Mouse (Mus musculus): ENCODE data around the gene Mobp. TPM values are rescaled to one million over a fixed set of nuclear protein-coding genes. Genes with fewer than 3 reads are reported as not detected.

Mobp gene
- polyA plus RNA-seq, 1 experiment = not detected

- TF ChIP-seq POLR2A (IDR thresholded peaks at IDR 0.05; ENCODE audit: insufficient read length, low read depth) (no peak), TCF3 (IDR thresholded peaks at IDR 0.05; ENCODE audit: insufficient read length, low read depth) (no peak), REST (IDR thresholded peaks at IDR 0.05; ENCODE audit: insufficient read depth, insufficient read length) (no peak), MAX (IDR thresholded peaks at IDR 0.05; ENCODE audit: low read depth) (no peak), CEBPB (IDR thresholded peaks at IDR 0.05; ENCODE audit: insufficient read depth, poor library complexity, severe bottlenecking) (no peak), TCF12 (IDR thresholded peaks at IDR 0.05; ENCODE audit: insufficient read depth, poor library complexity, severe bottlenecking) (no peak), USF1 (IDR thresholded peaks at IDR 0.05; ENCODE audit: low read depth) (no peak), MYOD1 (IDR thresholded peaks at IDR 0.05; ENCODE audit: control insufficient read depth in 1 of 3, insufficient read length in 2 of 3, low read depth in 2 of 3) (no peak), E2F4 (IDR thresholded peaks at IDR 0.05; ENCODE audit: insufficient read depth) (no peak), SRF (IDR thresholded peaks at IDR 0.05; ENCODE audit: control insufficient read depth, insufficient read length, low read depth) (no peak), MYOG (IDR thresholded peaks at IDR 0.05; ENCODE audit: control insufficient read depth in 1 of 3, insufficient read depth in 1 of 3, insufficient read length in 2 of 3, low read depth in 2 of 3) (no peak)
- Histone ChIP-seq H3K36me3 (ENCODE audit: control insufficient read depth, insufficient read depth) (peaks cover 27% of the 10 kb centered on the region), H3K4me3 (peak overlapping the region; percentile 94)
Observed at GRCm38 (mm10) chr9:120126868-120127267, 22.6 kb upstream of the Mobp start.

GRCm38 (mm10) chr9:120127538-120128251 lies 21.8 kb upstream of the Mobp start, which contains the start of gene Rpsa:
Rpsa (plus strand) TSS chr9:120127689.
- H3K4me2 ChIP-seq (ENCODE audit: low read depth) = peak within 1 kb of the TSS; percentile 98

More at GRCm38 (mm10) chr9:120126868-120127267, 22.6 kb upstream of the Mobp start:
- no peak overlapping the region for H3ac ChIP-seq (ENCODE audit: control insufficient read depth, insufficient read length)
- peak overlapping the region; percentile 85 for H3K4me2 ChIP-seq (ENCODE audit: low read depth)
- H3K79me2 ChIP-seq (ENCODE audit: control insufficient read depth, insufficient read depth) = peaks cover 20% of the 10 kb centered on the region
- no peaks in the 10 kb centered on the region for H3K27me3 ChIP-seq (ENCODE audit: control insufficient read depth, insufficient read depth, insufficient read length)

GRCm38 (mm10) chr9:120129276-120129675 lies 20.2 kb upstream of the Mobp start:
- peaks cover 32% of the 10 kb centered on the region for H3K36me3 ChIP-seq (ENCODE audit: control insufficient read depth, insufficient read depth)
- no peak for TF ChIP-seq REST (IDR thresholded peaks at IDR 0.05; ENCODE audit: insufficient read depth, insufficient read length)
- no peak for TF ChIP-seq TCF12 (IDR thresholded peaks at IDR 0.05; ENCODE audit: insufficient read depth, poor library complexity, severe bottlenecking)
- no peak for TF ChIP-seq SRF (IDR thresholded peaks at IDR 0.05; ENCODE audit: control insufficient read depth, insufficient read length, low read depth)
- no peak for TF ChIP-seq TCF3 (IDR thresholded peaks at IDR 0.05; ENCODE audit: insufficient read length, low read depth)
- TF ChIP-seq CEBPB (IDR thresholded peaks at IDR 0.05; ENCODE audit: insufficient read depth, poor library complexity, severe bottlenecking) = no peak
- TF ChIP-seq POLR2A (IDR thresholded peaks at IDR 0.05; ENCODE audit: insufficient read length, low read depth) = no peak
- no peak for TF ChIP-seq MYOG (IDR thresholded peaks at IDR 0.05; ENCODE audit: control insufficient read depth in 1 of 3, insufficient read depth in 1 of 3, insufficient read length in 2 of 3, low read depth in 2 of 3)
- no peak for TF ChIP-seq MAX (IDR thresholded peaks at IDR 0.05; ENCODE audit: low read depth)
- no peak for TF ChIP-seq USF1 (IDR thresholded peaks at IDR 0.05; ENCODE audit: low read depth)
- no peak for TF ChIP-seq POLR2AphosphoS2 (IDR thresholded peaks at IDR 0.05; ENCODE audit: insufficient read length, low read depth)
- TF ChIP-seq MYOD1 (IDR thresholded peaks at IDR 0.05; ENCODE audit: control insufficient read depth in 1 of 3, insufficient read length in 2 of 3, low read depth in 2 of 3) = no peak
- no peak for TF ChIP-seq E2F4 (IDR thresholded peaks at IDR 0.05; ENCODE audit: insufficient read depth)
- H3K27me3 ChIP-seq (ENCODE audit: control insufficient read depth, insufficient read depth, insufficient read length) = no peaks in the 10 kb centered on the region
- peak overlapping the region; percentile 98 for H3K4me2 ChIP-seq (ENCODE audit: low read depth)
- peak overlapping the region; percentile 97 for H3ac ChIP-seq (ENCODE audit: control insufficient read depth, insufficient read length)
- peak overlapping the region; percentile 94 for H3K4me3 ChIP-seq
- H3K79me2 ChIP-seq (ENCODE audit: control insufficient read depth, insufficient read depth) = peaks cover 20% of the 10 kb centered on the region

More at GRCm38 (mm10) chr9:120127538-120128251, 21.8 kb upstream of the Mobp start, which contains the start of gene Rpsa:
- H3ac ChIP-seq (ENCODE audit: control insufficient read depth, insufficient read length) = peak within 1 kb of the TSS; percentile 97
- peaks cover 20% of the 10 kb centered on the region for H3K79me2 ChIP-seq (ENCODE audit: control insufficient read depth, insufficient read depth)
- H3K27me3 ChIP-seq (ENCODE audit: control insufficient read depth, insufficient read depth, insufficient read length) = no peaks in the 10 kb centered on the region
- H3K36me3 ChIP-seq (ENCODE audit: control insufficient read depth, insufficient read depth) = peaks cover 32% of the 10 kb centered on the region
- TF ChIP-seq TCF3 (IDR thresholded peaks at IDR 0.05; ENCODE audit: insufficient read length, low read depth) = no peak
- no peak for TF ChIP-seq MAX (IDR thresholded peaks at IDR 0.05; ENCODE audit: low read depth)
- no peak for TF ChIP-seq REST (IDR thresholded peaks at IDR 0.05; ENCODE audit: insufficient read depth, insufficient read length)
- no peak for TF ChIP-seq MYOG (IDR thresholded peaks at IDR 0.05; ENCODE audit: control insufficient read depth in 1 of 3, insufficient read depth in 1 of 3, insufficient read length in 2 of 3, low read depth in 2 of 3)
- peak; percentile 19 for TF ChIP-seq E2F4 (IDR thresholded peaks at IDR 0.05; ENCODE audit: insufficient read depth)
- TF ChIP-seq USF1 (IDR thresholded peaks at IDR 0.05; ENCODE audit: low read depth) = no peak
- no peak for TF ChIP-seq MYOD1 (IDR thresholded peaks at IDR 0.05; ENCODE audit: control insufficient read depth in 1 of 3, insufficient read length in 2 of 3, low read depth in 2 of 3)
- no peak for TF ChIP-seq CEBPB (IDR thresholded peaks at IDR 0.05; ENCODE audit: insufficient read depth, poor library complexity, severe bottlenecking)
- TF ChIP-seq TCF12 (IDR thresholded peaks at IDR 0.05; ENCODE audit: insufficient read depth, poor library complexity, severe bottlenecking) = no peak
- TF ChIP-seq SRF (IDR thresholded peaks at IDR 0.05; ENCODE audit: control insufficient read depth, insufficient read length, low read depth) = peak; percentile 88
- TF ChIP-seq POLR2AphosphoS2 (IDR thresholded peaks at IDR 0.05; ENCODE audit: insufficient read length, low read depth) = peak; percentile 77
- peak; percentile 67 for TF ChIP-seq POLR2A (IDR thresholded peaks at IDR 0.05; ENCODE audit: insufficient read length, low read depth)
- peak within 1 kb of the TSS; percentile 94 for H3K4me3 ChIP-seq

GRCm38 (mm10) chr9:120131784-120132288 lies 17.7 kb upstream of the Mobp start:
- peaks cover 20% of the 10 kb centered on the region for H3K79me2 ChIP-seq (ENCODE audit: control insufficient read depth, insufficient read depth)
- peaks cover 32% of the 10 kb centered on the region for H3K36me3 ChIP-seq (ENCODE audit: control insufficient read depth, insufficient read depth)
- H3K27me3 ChIP-seq (ENCODE audit: control insufficient read depth, insufficient read depth, insufficient read length) = no peaks in the 10 kb centered on the region
- no peak overlapping the region for H3ac ChIP-seq (ENCODE audit: control insufficient read depth, insufficient read length)
- no peak overlapping the region for H3K4me3 ChIP-seq
- no peak overlapping the region for H3K4me2 ChIP-seq (ENCODE audit: low read depth)
- no peak for TF ChIP-seq MYOD1 (IDR thresholded peaks at IDR 0.05; ENCODE audit: control insufficient read depth in 1 of 3, insufficient read length in 2 of 3, low read depth in 2 of 3)
- no peak for TF ChIP-seq POLR2AphosphoS2 (IDR thresholded peaks at IDR 0.05; ENCODE audit: insufficient read length, low read depth)
- no peak for TF ChIP-seq POLR2A (IDR thresholded peaks at IDR 0.05; ENCODE audit: insufficient read length, low read depth)
- TF ChIP-seq TCF12 (IDR thresholded peaks at IDR 0.05; ENCODE audit: insufficient read depth, poor library complexity, severe bottlenecking) = no peak
- TF ChIP-seq E2F4 (IDR thresholded peaks at IDR 0.05; ENCODE audit: insufficient read depth) = no peak
- no peak for TF ChIP-seq CEBPB (IDR thresholded peaks at IDR 0.05; ENCODE audit: insufficient read depth, poor library complexity, severe bottlenecking)
- no peak for TF ChIP-seq TCF3 (IDR thresholded peaks at IDR 0.05; ENCODE audit: insufficient read length, low read depth)
- TF ChIP-seq SRF (IDR thresholded peaks at IDR 0.05; ENCODE audit: control insufficient read depth, insufficient read length, low read depth) = no peak
- no peak for TF ChIP-seq REST (IDR thresholded peaks at IDR 0.05; ENCODE audit: insufficient read depth, insufficient read length)
- TF ChIP-seq MAX (IDR thresholded peaks at IDR 0.05; ENCODE audit: low read depth) = no peak
- TF ChIP-seq USF1 (IDR thresholded peaks at IDR 0.05; ENCODE audit: low read depth) = no peak
- no peak for TF ChIP-seq MYOG (IDR thresholded peaks at IDR 0.05; ENCODE audit: control insufficient read depth in 1 of 3, insufficient read depth in 1 of 3, insufficient read length in 2 of 3, low read depth in 2 of 3)

All from myocyte (in vitro differentiated cells).